Mouse (Mus musculus): ENCODE data around the gene Kctd10. TPM values are rescaled to one million over a fixed set of nuclear protein-coding genes. Genes with fewer than 3 reads are reported as not detected.

The Kctd10 gene
- polyA plus RNA-seq, 1 experiment: 142 TPM

DNA sequence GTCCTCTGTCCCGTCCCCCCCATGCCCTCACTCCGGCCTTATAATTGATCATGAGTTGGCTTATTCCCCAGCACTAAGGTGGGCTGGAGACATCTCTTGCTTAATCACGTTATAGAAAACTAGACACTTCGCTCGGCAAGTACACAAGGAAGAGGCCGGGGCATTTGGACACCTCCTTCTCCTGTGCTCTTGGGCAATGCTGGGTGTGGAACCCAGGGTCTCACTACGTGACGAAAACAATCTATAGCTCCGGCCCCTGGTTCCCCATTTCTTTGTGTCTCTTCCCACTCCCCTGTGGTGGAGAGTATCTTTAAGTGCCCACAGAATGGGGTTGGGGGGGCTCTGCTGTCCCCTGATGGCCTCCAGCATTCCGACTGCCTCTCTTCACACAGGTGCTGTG lies 33.3 kb downstream of the Kctd10 start:
- no peak for DNase-seq (ENCODE audit: low spot score)

DNA sequence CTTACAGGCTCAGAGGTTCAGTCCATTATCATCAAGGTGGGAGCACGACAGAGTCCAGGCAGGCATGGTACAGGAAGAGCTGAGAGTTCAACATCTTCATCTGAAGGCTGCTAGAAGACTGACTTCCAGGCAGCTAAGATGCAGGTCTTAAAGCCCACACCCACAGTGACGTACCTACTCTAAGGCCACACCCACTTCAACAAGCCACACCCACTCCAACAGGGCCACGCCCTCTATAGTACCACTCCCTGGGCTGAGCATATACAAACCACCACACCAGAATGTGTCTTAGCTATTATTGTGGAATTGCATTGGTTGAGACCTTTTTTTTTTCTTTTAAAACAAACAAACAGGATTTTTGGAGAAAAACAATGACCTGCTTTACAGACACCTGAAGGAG lies 34.8 kb downstream of the Kctd10 start:
- no peak for DNase-seq (ENCODE audit: low spot score)

DNA sequence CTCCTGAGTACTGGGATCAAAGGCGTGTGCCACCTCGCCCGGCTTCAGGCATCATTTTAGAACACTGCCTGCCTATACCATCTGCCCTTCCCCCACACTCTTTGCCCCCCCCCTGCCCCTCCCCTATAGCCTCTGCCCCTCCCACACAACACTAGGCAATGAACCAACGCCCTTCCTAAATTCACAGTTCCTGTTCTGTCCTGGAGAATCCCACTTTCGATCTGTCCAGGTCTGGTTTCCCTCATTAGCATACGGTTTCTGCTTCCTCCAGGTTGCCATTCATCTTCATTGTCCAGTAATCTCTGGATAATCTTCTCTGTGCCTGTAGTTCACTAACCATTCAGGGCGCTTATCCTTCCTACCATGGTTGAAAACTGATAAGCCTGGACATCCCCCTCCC lies 36.7 kb downstream of the Kctd10 start:
- no peak for DNase-seq (ENCODE audit: low spot score)

DNA sequence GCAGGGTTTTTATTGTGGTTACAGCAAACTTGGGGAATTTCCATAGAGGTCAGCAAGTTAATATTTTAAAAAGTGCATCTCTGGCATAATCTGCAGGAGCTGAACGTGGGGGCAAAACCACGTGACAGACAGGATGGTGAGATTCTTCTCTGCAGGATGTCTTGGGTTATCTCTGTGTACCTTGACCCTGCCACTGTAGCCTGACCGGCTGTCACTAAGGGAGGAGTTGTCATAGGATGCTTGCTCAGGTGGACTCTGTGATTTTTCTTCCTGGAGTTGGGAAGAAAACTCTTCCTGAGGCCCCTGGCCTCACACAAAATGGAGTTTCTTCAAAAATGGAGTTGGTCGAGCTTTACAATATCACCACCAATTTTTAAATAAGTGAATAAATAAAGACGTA lies 37.3 kb downstream of the Kctd10 start:
- no peak for DNase-seq (ENCODE audit: low spot score)

DNA sequence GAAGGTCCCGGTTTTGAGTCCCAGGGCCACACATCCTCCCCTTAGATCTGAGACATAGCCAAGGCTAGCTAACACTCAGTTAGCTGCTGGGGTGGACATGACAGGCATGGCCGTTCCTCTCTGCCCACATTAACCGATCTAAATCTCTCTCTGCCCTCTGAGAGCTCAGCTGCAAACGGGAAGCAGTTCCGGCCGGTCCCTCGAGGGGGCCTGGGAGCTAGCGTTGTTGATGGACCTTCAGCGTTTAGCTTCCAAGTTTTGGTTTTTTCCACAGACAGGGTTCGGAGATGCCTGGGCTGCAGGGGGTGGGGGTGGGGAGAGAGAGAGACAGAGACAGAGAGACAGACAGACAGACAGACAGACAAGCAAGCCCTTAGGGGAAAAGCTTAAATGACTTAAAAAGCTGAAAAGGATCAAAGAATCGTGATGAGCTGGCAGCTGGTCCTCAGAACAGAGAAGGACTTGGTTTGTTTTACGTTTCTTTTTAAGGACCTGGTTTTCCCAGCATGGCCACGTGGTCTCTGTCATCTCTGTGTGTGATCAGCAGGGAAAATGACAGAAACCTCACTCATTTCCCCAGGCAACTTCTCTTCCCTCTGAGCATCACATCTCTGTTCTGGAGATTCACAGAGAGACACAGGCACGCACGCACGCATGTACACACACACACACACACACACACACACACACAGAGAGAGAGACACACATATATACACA lies 56.4 kb downstream of the Kctd10 start:
- no peak for DNase-seq (ENCODE audit: low spot score)

DNA sequence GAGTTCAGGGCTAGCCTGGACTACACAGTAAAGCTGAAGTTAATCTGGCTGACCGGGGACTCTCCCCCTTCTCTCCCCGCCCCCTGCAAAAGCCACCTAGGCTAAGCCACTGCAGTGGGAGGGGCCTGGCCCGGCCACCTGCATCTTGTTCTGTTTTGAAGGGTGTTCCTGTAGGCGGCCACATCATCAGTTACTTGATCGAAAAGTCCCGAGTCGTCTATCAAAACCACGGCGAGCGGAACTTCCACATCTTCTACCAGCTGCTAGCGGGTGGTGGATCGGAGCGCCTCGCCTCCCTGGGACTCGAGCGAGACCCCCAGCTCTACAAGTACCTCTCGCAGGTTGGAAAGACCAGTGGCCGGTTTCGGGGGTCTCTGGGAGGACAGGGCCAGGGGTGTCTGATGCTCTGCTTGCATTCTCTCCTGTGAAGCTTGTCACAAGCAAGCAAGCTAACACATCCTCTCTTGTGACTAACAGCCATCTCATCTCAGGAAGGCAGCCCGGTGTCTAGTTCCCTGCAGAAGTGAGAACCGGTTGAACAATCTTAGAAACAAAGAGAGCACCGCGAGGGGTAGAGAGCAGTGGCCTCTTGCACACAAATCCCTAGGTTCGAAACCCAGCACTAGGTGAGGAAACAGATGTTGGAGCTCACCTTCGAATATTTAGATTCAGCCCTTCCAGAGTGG lies 57.1 kb downstream of the Kctd10 start:
- DNase-seq (ENCODE audit: low spot score): no peak

Other genes with a start within 250 kb of the Kctd10 start
- 7.7 and 9.6 TPM in 2 replicates for gene Acacb, start 234.0 kb downstream of the Kctd10 start, polyA plus RNA-seq (2012; rRNA removed)
- not detected in 2 replicates for gene Foxn4, start 106.7 kb downstream of the Kctd10 start, polyA plus RNA-seq (2012; rRNA removed)
- gene Myo1h, start 91.3 kb downstream of the Kctd10 start, polyA plus RNA-seq (2012; rRNA removed): 2.8 and 3.1 TPM in 2 replicates
- 35.2 and 38.5 TPM in 2 replicates for gene Ube3b, start 99 bp upstream of the Kctd10 start, polyA plus RNA-seq (2012; rRNA removed)
- gene Mmab, start 63.6 kb upstream of the Kctd10 start, polyA plus RNA-seq (2012; rRNA removed): 17.0 and 17.4 TPM in 2 replicates
- gene Mvk, start 63.8 kb upstream of the Kctd10 start, polyA plus RNA-seq (2012; rRNA removed): 26.6 and 30.2 TPM in 2 replicates
- gene Fam222a, start 187.5 kb upstream of the Kctd10 start, polyA plus RNA-seq (2012; rRNA removed): 0.17 and 0.29 TPM in 2 replicates

All from urinary bladder, adult 2 months (tissue).